Mouse (Mus musculus): ENCODE measurements around the gene Col28a1. TPM values are rescaled to one million over a fixed set of nuclear protein-coding genes. Genes with fewer than 3 reads are reported as not detected.

The Col28a1 gene
- total RNA-seq, 2 experiments from 2014 or later, result 4.5 to 6.7 TPM

- DNase-seq, result no peak
These were observed 73.3 kb downstream of the Col28a1 start for GRCm38 (mm10) chr6:8119116-8119515.

GRCm38 (mm10) chr6:8118577-8118976, 73.8 kb downstream of the Col28a1 start:
- no peak for DNase-seq

GRCm38 (mm10) chr6:8105870-8106706, 86.3 kb downstream of the Col28a1 start:
- no peak for DNase-seq

GRCm38 (mm10) chr6:8101224-8101623, 91.2 kb downstream of the Col28a1 start:
- no peak for DNase-seq

DNA sequence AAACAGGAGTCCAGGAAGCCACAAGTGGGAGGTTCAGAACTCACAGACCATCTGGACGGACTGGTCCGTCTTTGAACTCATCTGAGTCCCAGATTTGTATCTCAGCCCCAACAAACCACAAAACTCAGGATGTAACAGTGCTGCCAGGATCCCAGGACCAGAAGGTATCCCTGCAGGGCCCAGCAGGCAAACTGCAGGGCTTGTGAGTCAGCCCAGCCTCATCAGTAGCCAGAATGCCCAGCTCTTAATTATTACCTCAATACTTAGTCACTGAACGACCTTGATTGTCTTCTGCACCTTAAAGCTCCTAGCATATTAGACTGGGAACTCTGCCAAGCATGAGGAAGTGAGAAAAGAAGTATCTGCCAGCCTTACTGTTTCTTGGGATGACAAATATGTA, 96.6 kb downstream of the Col28a1 start:
- no peak for DNase-seq

DNA sequence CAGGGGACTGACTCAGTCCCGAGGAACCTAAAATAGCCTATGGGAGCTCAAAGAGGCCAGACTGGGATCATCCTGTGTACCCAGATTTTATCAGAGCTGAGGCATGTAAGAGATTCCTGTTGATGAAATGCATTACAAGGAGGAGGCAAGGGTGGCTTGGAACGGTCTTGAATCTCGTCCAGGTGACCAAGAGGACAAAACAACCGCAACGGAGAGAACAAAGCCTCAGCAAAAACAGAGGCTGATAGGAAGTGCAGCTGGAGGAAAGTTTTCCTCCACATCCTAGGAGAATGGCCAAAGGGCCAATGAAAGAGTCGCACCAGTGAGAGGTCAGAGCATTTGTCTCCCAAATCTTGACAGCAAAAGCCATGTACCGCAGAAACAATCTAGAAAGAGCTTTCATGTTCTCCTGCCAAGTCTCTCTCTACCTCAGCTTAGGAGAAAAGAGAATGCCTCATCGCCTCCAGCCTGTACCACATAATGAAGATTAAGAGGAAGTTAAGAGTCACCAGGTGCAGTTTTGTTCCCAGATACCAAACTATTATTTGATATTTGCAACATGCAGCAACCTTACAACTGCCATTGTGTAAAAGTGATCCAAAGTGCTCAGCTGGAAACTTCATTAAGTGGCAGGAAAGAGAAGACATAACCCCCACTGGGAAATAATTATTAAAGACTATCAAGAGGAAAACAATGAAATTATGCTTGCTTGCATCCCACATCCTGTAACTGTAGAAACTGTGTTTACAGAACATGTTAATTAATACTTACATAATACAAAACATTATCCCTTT, 98.1 kb downstream of the Col28a1 start:
- DNase-seq, result no peak

GRCm38 (mm10) chr6:8093556-8093955, 98.9 kb downstream of the Col28a1 start:
- DNase-seq, result no peak

DNA sequence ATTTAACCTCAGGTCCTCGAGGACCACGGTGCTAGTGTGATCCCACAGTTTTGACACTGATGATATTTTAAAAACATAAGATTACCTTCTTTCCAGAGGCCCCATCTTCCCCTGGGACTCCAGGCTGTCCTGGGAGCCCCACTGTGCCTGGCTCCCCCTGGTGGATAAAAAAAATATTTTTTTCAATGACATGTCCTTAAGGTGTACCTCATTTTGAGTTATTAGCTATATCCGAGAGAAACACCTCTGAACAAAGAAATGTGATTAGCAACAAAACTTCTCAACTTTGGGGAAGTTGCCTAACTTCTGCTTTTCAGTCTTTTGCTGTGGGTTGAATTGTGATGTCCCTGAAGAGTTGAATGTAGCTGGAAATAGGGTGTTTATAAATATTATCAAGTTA, 105.6 kb downstream of the Col28a1 start:
- DNase-seq, result peak; percentile 37

DNA sequence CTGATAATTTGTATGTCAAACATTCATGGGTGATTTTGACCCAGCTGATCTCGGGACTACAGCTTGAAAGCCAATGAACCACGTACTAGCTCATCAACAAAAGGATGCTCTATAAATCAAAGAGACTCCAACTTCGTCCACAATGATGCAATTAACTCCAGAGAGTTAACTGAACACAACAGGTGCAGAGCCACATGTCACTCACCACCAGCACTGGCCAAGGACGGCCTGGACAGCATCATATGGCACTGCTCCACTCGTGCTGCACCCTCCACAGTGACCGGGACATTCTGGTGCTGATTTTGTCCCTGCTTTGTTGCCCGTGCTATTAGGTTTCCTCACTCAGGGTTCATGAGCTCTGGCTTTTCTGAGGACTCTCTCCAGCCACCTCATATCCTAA, 107.6 kb downstream of the Col28a1 start:
- no peak for DNase-seq

- no peak for DNase-seq
These were observed 109.2 kb downstream of the Col28a1 start for GRCm38 (mm10) chr6:8083196-8083595.

DNA sequence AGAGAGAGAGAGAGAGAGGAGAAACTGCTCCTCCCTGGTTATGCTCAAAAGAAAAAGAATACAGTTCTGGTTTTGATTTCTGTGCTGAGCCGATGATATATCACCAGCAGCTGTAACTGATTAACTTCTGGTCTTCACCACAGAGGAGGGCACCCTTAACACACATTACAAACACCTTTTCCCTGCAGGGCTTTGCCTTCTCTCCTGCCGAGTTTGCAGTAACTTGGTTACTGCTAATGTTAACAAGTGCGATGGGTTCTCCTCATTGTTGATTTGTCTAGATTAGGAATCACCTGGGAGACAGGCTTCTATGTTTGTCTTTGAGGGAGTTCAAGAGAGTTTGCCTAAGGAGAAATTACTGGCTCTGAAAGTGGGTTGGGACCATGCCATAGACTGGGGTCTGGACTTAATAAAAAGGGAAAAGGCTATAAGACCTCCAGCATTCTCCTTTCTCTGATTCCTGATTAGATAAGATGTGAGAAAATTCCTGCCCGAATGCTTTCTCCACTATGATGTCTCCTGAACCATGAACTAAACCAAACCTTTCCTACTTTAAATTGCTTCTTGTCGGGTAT, 114.8 kb downstream of the Col28a1 start:
- DNase-seq, result no peak

DNA sequence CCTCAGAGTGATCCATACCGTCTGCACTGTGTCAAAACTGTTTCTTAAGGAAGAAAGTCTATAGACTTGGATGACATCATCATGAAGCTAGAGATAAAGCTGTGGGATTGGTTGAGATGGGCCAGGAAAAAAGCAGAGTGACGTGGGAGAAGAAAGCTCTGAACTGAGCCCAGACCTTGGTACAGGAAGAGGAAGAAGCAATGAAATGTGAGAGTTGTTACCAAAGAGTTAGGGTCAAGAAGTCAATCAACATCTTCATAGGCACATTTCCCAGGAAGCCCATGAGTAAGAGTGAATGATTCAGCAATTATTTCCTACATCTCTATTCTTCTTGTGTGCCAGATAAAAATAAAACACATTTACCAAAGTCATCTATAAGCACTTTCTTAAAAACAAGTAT, 117.5 kb downstream of the Col28a1 start:
- DNase-seq, result no peak

DNA sequence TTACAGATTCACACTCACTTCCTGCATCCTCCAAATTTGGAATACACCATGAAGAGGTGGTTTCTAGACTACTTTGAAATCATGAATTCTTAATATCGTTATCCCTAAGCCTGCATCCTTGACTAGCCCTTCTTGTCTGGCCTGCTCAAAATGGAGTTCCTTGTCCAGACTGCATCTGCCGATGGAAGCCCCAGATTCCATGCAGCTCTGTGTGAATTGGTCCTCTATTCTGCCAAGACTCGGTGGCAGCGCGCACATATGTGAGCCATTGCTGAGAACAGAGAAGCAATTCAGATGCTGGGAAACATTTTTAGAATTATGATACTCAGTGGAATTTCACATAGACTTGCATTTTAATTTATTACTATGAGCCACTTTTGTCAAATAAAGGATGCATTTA, 123.4 kb downstream of the Col28a1 start:
- no peak for DNase-seq

DNA sequence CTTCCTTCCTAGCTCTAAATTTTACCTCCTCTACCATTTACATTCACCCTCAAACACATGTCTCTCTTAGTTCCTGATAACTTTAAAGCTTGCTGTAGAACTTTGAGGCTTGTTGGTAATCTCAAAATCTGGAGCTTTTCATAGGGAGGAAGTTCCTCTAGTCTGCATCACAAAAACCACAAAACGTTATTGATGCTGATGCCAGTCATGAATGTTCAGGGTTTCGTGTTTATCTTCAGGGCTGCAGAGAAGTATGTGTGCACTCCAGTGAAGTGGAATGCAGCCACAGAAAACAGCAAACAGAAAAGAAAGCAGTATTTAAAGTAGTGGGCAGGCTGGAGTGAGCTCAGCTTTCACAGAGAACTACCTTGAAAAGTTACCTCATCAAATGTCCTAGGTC, 124.0 kb downstream of the Col28a1 start:
- no peak for DNase-seq

DNA sequence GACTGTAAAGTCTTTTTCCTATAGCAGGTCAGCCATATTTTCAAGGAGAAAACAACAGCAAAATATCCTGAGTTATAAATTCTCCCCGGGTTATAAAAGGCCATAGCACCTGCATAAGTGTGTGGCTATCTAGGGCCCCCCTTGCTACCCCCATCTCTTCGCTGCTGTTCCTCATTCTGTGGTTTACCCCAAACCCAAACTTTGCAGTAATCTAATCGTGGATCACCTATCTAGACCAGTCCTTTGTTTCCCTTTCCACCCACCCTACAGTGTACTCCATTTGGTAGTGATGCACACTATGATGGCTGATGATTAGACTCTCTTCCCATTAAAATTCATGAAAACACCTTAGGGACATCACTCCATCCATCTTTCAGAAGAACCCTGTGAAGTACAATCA, 125.3 kb downstream of the Col28a1 start:
- DNase-seq, result no peak

GRCm38 (mm10) chr6:8066208-8066607, 126.2 kb downstream of the Col28a1 start:
- peak; percentile 69 for DNase-seq

- no peak for DNase-seq
These were observed 133.2 kb downstream of the Col28a1 start for GRCm38 (mm10) chr6:8059199-8059598.

DNA sequence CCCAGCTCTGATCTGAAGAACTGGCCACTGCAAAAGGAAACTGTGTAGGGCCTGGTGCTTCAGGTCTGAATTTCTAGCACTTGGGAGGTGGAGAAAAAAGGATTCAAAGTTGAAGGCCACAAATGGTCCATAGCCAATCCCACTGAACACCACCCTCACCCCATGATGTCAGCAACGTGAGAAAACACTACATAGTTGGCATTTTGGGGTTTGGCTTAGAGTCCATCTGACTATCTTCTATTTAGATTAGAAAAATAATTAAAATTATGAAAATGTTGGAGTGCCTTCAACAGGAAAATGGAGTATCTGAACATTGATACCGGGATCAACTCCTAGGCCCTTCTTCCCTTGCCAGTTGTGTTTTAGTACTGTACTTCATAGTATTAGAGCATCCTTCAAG, 144.2 kb downstream of the Col28a1 start:
- no peak for DNase-seq

- DNase-seq, result peak; percentile 37
These were observed 146.0 kb downstream of the Col28a1 start for GRCm38 (mm10) chr6:8046446-8046845.

GRCm38 (mm10) chr6:8045825-8046224, 146.6 kb downstream of the Col28a1 start:
- no peak for DNase-seq

DNA sequence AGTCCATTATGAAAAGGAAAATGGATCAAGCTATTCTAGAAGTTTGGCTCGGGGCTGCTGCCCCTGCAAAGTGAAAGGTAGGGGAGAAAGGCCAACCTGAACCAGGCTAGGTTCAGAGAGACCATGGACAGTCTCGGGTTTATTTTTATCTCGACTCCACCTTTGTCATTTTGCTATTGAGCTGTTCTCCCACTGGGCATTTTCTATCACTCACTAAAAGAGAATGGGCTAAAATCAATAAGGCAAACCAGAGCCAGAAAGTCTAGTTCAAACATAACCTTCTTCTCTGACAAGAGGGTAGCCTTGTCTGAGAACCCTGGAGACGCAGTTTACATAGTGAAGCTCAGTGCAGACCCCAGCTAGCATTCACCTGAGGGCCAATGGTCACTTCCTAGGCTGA, 163.7 kb downstream of the Col28a1 start:
- DNase-seq, result no peak

DNA sequence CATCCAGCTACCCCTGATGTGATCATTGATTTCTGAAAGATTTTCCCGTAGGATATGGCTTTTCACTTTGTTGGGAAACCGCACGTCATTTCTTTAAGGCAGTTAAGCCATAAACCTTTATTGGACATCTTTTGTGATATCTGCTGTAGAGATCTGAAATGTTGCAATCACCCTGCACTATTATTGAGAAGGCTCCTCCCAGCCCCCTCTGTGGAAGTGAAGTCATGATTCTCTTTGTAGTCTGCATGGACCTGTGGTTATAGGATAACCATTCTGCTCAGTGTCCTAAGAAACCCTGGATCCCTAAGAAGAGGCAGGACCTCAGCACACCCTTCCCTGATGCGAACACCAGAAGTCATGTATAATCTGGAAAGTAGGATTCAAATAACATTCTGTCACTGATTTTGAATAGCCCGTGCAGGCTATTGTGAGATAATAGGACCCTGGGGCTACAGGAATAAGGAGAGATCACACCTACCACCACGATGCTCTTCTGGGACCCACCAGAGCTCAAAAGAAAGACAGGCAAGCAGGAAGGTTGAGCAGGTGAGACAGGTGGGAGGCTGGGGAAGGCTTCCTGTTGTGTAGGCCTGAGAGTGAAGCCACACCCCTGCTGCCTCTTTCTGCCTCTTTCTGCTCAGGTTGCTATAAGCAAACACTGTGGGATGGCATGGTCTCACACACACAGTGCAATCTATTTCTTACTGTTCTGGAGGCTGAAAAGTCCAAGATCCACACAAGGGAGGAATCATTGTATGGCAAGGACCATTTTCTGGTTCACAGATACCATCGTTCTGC, 166.9 kb downstream of the Col28a1 start:
- no peak for DNase-seq
